Mouse (Mus musculus) neural tube, embryonic 11.5 days (tissue): Measurements from ENCODE around the gene Tm4sf4. TPM values are rescaled to one million over a fixed set of nuclear protein-coding genes. Genes with fewer than 3 reads are reported as not detected.
A peak's percentile ranks its signal among the peaks of the same experiment; 100 is the strongest.

Source experiments
- ATAC-seq: fragments of 200-750 bp; cut with Nextera tagmentation; 2 replicates; pipeline ENCODE4 v1.8.0; 2017; ENCODE audit warnings: moderate number of reproducible peaks, mild to moderate bottlenecking, moderate TSS enrichment, moderate library complexity; ENCODE audit not compliant: insufficient read depth, low FRiP score, low TSS enrichment
- DNase-seq: peaks from one replicate; pipeline ENCODE4 v3.0.0-alpha.2; 2015; ENCODE audit warnings: low spot score
- H3K27ac ChIP-seq: fragments of 300-500 bp; sonication (generic); 2 replicates; pipeline ENCODE4 v1.5.1; 2014; ENCODE audit warnings: low read depth, mild to moderate bottlenecking, low read length
- H3K27me3 ChIP-seq: fragments of 300-500 bp; sonication (generic); 2 replicates; pipeline ENCODE4 v1.6.1; 2014; ENCODE audit warnings: mild to moderate bottlenecking, low read length, mixed read lengths; ENCODE audit not compliant: control insufficient read depth, insufficient read depth
- H3K36me3 ChIP-seq: fragments of 300-500 bp; sonication (generic); 2 replicates; pipeline ENCODE4 v1.6.1; 2014; ENCODE audit warnings: mild to moderate bottlenecking, low read length, moderate library complexity, mixed read lengths; ENCODE audit not compliant: control insufficient read depth, insufficient read depth
- H3K4me1 ChIP-seq: fragments of 300-500 bp; sonication (generic); 2 replicates; pipeline ENCODE4 v1.6.1; 2014; ENCODE audit warnings: low read length, mixed read lengths; ENCODE audit not compliant: control insufficient read depth, insufficient read depth
- H3K4me2 ChIP-seq: fragments of 300-500 bp; sonication (generic); 2 replicates; pipeline ENCODE4 v1.6.1; 2014; ENCODE audit warnings: low read depth, mild to moderate bottlenecking, moderate library complexity
- H3K4me3 ChIP-seq: fragments of 300-500 bp; sonication (generic); 2 replicates; pipeline ENCODE4 v1.5.1; 2014; ENCODE audit warnings: low read depth, low read length
- H3K9ac ChIP-seq: fragments of 300-500 bp; sonication (generic); 2 replicates; pipeline ENCODE4 v1.6.1; 2014; ENCODE audit warnings: mild to moderate bottlenecking, low read length
- H3K9me3 ChIP-seq: fragments of 300-500 bp; sonication (generic); 2 replicates; pipeline ENCODE4 v1.6.1; 2016; ENCODE audit warnings: low read length; ENCODE audit not compliant: control insufficient read depth
- WGBS: fragments of 180-500 bp; shearing (Covaris S2); extraction: QIAGEN DNeasy Blood & Tissue Kit; methylation state at CpG from one replicate; pipeline ENCODE4 v1.1.7; 2014; 5-methylcytosine and 5-hydroxymethylcytosine counted together
- polyA plus RNA-seq: library from polyadenylated mRNA; unstranded; fragments of >200 nt; fragmentation: Nextera tagmentation; extraction: Ambion mirVana; gene quantifications from 2 replicates; pipeline ENCODE4 v1.2.1, GENCODE M21; 2014

Gene Tm4sf4
- polyA plus RNA-seq, 1 experiment from 2014 or later: 0.45 TPM

DNA sequence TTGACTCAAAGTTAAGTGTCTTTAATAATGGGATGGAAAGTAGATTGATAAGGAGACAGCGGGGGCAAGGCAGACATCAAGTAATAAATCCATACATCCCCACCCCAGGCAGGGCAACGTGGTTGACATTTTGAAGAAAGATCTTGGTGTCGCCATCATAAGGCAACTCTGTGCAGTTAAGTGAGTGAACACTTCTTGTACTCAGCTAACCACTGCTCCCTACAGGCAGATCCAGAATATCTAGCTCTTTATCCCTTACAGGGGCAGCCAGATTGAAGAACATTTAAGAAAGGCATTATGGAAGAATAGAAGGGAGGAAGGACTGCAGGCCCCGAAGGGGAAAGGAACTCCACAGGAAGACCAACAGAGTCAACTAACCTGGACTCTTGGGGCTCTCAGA is 4.4 kb downstream of the Tm4sf4 start:
- 69% methylated on average over 4 of the region's 4 CpGs for WGBS
- Histone ChIP-seq H3K9ac (no peak overlapping the region), H3K27me3 (no peaks in the 10 kb centered on the region), H3K9me3 (no peaks in the 10 kb centered on the region), H3K4me1 (no peaks in the 10 kb centered on the region), H3K4me3 (no peak overlapping the region), H3K27ac (no peak overlapping the region), H3K4me2 (no peak overlapping the region), H3K36me3 (no peaks in the 10 kb centered on the region)
- no peak for DNase-seq
- ATAC-seq: no peak

GRCm38 (mm10) chr3:57431706-57432105 is 6.6 kb downstream of the Tm4sf4 start:
- Histone ChIP-seq H3K27me3 (no peaks in the 10 kb centered on the region), H3K36me3 (no peaks in the 10 kb centered on the region), H3K27ac (no peak overlapping the region), H3K9me3 (no peaks in the 10 kb centered on the region), H3K4me2 (no peak overlapping the region), H3K4me3 (no peak overlapping the region), H3K9ac (no peak overlapping the region), H3K4me1 (no peaks in the 10 kb centered on the region)
- ATAC-seq: no peak
- DNase-seq: no peak
- WGBS: 87% methylated on average over 3 of the region's 3 CpGs

DNA sequence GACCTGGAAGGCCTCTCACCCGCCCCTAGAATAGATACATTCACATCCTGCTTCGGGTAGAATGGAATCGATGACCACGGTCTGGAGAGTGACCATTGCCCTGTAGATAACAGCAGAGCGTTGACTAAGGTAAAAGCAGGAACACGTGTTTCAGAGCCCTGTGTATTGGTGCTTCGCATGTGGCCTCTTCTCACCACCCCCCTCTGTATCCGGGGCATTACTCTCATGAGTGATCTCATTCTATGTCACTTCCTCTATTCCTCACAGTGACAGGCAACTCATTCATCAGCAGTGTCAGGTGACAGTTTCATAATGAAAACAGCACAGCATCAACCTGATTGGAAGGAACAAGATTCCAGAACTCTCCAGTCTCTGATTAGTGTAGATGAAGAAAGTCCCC is 10.2 kb downstream of the Tm4sf4 start:
- Histone ChIP-seq H3K4me3 (no peak overlapping the region), H3K27ac (no peak overlapping the region), H3K4me2 (no peak overlapping the region), H3K9me3 (no peaks in the 10 kb centered on the region), H3K9ac (no peak overlapping the region), H3K4me1 (no peaks in the 10 kb centered on the region), H3K27me3 (no peaks in the 10 kb centered on the region), H3K36me3 (no peaks in the 10 kb centered on the region)
- 86% methylated on average over 8 of the region's 8 CpGs for WGBS
- DNase-seq (no peak), ATAC-seq (no peak)

- Histone ChIP-seq H3K9ac (no peak overlapping the region), H3K27me3 (no peaks in the 10 kb centered on the region), H3K4me2 (no peak overlapping the region), H3K36me3 (no peaks in the 10 kb centered on the region), H3K4me1 (no peaks in the 10 kb centered on the region), H3K9me3 (no peaks in the 10 kb centered on the region), H3K27ac (no peak overlapping the region), H3K4me3 (no peak overlapping the region)
- 72% methylated on average over 3 of the region's 3 CpGs for WGBS
- ATAC-seq (no peak), DNase-seq (no peak)
These were observed 15.8 kb downstream of the Tm4sf4 start for GRCm38 (mm10) chr3:57440956-57441355.

- DNase-seq: no peak
- 66% methylated on average over 3 of the region's 3 CpGs for WGBS
- ATAC-seq: no peak
These were observed 20.6 kb downstream of the Tm4sf4 start for GRCm38 (mm10) chr3:57445706-57446105.

GRCm38 (mm10) chr3:57447889-57448288 is 22.8 kb downstream of the Tm4sf4 start:
- no peak overlapping the region for H3K27ac ChIP-seq
- no peaks in the 10 kb centered on the region for H3K36me3 ChIP-seq
- H3K4me3 ChIP-seq: no peak overlapping the region
- ATAC-seq (no peak), DNase-seq (no peak)
- 64% methylated on average over 1 of the region's 1 CpGs for WGBS
- H3K4me1 ChIP-seq: no peaks in the 10 kb centered on the region
- H3K27me3 ChIP-seq: no peaks in the 10 kb centered on the region
- no peaks in the 10 kb centered on the region for H3K9me3 ChIP-seq
- no peak overlapping the region for H3K9ac ChIP-seq
- H3K4me2 ChIP-seq: no peak overlapping the region

More at GRCm38 (mm10) chr3:57445706-57446105, 20.6 kb downstream of the Tm4sf4 start:
- no peaks in the 10 kb centered on the region for H3K36me3 ChIP-seq
- no peak overlapping the region for H3K4me2 ChIP-seq
- no peak overlapping the region for H3K9ac ChIP-seq
- no peak overlapping the region for H3K27ac ChIP-seq
- H3K9me3 ChIP-seq: no peaks in the 10 kb centered on the region
- H3K4me3 ChIP-seq: no peak overlapping the region
- H3K27me3 ChIP-seq: no peaks in the 10 kb centered on the region
- no peaks in the 10 kb centered on the region for H3K4me1 ChIP-seq

GRCm38 (mm10) chr3:57448445-57448844 is 23.3 kb downstream of the Tm4sf4 start:
- 31% methylated on average over 5 of the region's 5 CpGs for WGBS
- no peaks in the 10 kb centered on the region for H3K36me3 ChIP-seq
- H3K9me3 ChIP-seq: no peaks in the 10 kb centered on the region
- no peak overlapping the region for H3K4me2 ChIP-seq
- H3K27ac ChIP-seq: no peak overlapping the region
- DNase-seq (peak; percentile 67), ATAC-seq (peak; percentile 61; the same call in 1 of the 2 replicates)
- H3K27me3 ChIP-seq: no peaks in the 10 kb centered on the region
- H3K4me1 ChIP-seq: no peaks in the 10 kb centered on the region
- H3K9ac ChIP-seq: no peak overlapping the region
- H3K4me3 ChIP-seq: no peak overlapping the region

DNA sequence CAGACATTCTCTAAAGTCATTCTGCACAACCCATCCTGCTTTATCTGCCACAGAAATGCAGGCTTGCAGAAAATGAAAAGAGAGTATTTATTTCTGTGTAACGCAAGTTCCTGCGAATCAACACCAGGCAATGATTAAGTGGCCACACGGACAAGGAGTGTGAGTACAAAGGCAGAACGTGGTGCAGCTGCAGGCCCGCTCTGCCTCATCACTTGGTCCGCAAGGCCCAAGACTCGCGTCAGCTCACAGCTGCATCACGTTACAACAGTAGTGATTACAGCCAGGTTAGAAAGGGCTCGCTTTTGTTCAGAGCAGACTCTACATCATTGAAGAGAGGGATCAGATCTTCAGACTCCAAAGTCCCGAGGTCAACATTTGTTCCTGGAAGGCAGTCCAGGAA is 33.5 kb downstream of the Tm4sf4 start:
- Histone ChIP-seq H3K4me3 (no peak overlapping the region), H3K36me3 (peaks cover 2% of the 10 kb centered on the region; the same call in 1 of the 2 replicates), H3K4me1 (no peaks in the 10 kb centered on the region), H3K9ac (no peak overlapping the region), H3K27me3 (no peaks in the 10 kb centered on the region), H3K4me2 (no peak overlapping the region), H3K27ac (no peak overlapping the region), H3K9me3 (no peaks in the 10 kb centered on the region)
- DNase-seq (no peak), ATAC-seq (no peak)
- WGBS: 62% methylated on average over 11 of the region's 11 CpGs

GRCm38 (mm10) chr3:57463302-57463701 is 38.2 kb downstream of the Tm4sf4 start:
- Histone ChIP-seq H3K4me1 (no peaks in the 10 kb centered on the region), H3K36me3 (peaks cover 2% of the 10 kb centered on the region; the same call in 1 of the 2 replicates), H3K27me3 (no peaks in the 10 kb centered on the region), H3K4me3 (no peak overlapping the region), H3K27ac (no peak overlapping the region), H3K9ac (no peak overlapping the region), H3K9me3 (no peaks in the 10 kb centered on the region), H3K4me2 (no peak overlapping the region)
- 96% methylated on average over 4 of the region's 4 CpGs for WGBS
- DNase-seq: no peak
- no peak for ATAC-seq
